Mouse (Mus musculus) colon, adult 2 months (tissue): ENCODE data around the gene Fam53b. TPM values are rescaled to one million over a fixed set of nuclear protein-coding genes. Genes with fewer than 3 reads are reported as not detected.

Experiments
- polyA plus RNA-seq: library from polyadenylated mRNA; depleted of rRNA; stranded (reverse); fragments of >200 nt; gene quantifications from 2 replicates; pipeline ENCODE4 v1.2.3, GENCODE M21; 2012; rRNA removed

Fam53b gene
- 28.2 and 32.8 TPM in 2 replicates for polyA plus RNA-seq

GRCm38 (mm10) chr7:132813416-132814088 is at the start of gene Fam53b:
Gene Fam53b (minus strand): TSS chr7:132813886.

GRCm38 (mm10) chr7:132859042-132859958 is 45.6 kb upstream of the Fam53b start, which contains the start of gene Abraxas2:
Gene Abraxas2 (plus strand): TSS chr7:132859225.

GRCm38 (mm10) chr7:132852173-132852844 is 38.6 kb upstream of the Fam53b start, which contains the start of gene Eef1akmt2:
Gene Eef1akmt2 (minus strand): TSS chr7:132852673.

Other genes starting within 250 kb of the Fam53b start
- gene Oat, start 237.5 kb downstream of the Fam53b start, polyA plus RNA-seq, result 98.0 and 108 TPM in 2 replicates
- not detected in 2 replicates for gene Nkx1-2, start 214.2 kb downstream of the Fam53b start, polyA plus RNA-seq
- gene Lhpp, start 203.2 kb downstream of the Fam53b start, polyA plus RNA-seq, result 15.2 and 19.6 TPM in 2 replicates
- gene Eef1akmt2, start 38.8 kb upstream of the Fam53b start, polyA plus RNA-seq, result 3.9 and 5.2 TPM in 2 replicates
- 5.6 and 6.4 TPM in 2 replicates for gene Abraxas2, start 45.3 kb upstream of the Fam53b start, polyA plus RNA-seq
- 3.4 TPM in 2 replicates for gene Zranb1, start 117.3 kb upstream of the Fam53b start, polyA plus RNA-seq